Mouse (Mus musculus) small intestine, adult 2 months (tissue): ENCODE results near the gene Pdcd1lg2.

Experiments used
- CTCF ChIP-seq: fragments of 200-500 bp; IDR thresholded peaks from 2 replicates; pipeline ENCODE4 v1.5.1; 2012; ENCODE audit warnings: low read depth, mild to moderate bottlenecking, control low read depth, inconsistent platforms, low read length, moderate library complexity, mixed read lengths; ENCODE audit not compliant: insufficient replicate concordance, insufficient read length; ENCODE audit errors: extremely low read depth
- POLR2A ChIP-seq: fragments of 200-500 bp; IDR thresholded peaks from 2 replicates; pipeline ENCODE4 v1.6.1; 2012; ENCODE audit warnings: low read depth, mild to moderate bottlenecking, control low read depth, inconsistent platforms, low read length, moderate library complexity

- TF ChIP-seq CTCF (no peak), POLR2A (no peak)
Observed at GRCm38 (mm10) chr19:29472946-29473345, 62.2 kb downstream of the Pdcd1lg2 start.
